Mouse (Mus musculus) hindlimb bud, embryonic 11.5 days (tissue): ENCODE results near the gene Plxna2.

Source experiments
- DNase-seq: peaks from one replicate; pipeline ENCODE4 v3.0.0-alpha.2; 2012; ENCODE audit warnings: low read depth, low spot score; ENCODE audit errors: extremely low spot score

Plxna2 gene

GRCm38 (mm10) chr1:194808681-194809080, 190.7 kb downstream of the Plxna2 start:
- DNase-seq = no peak

GRCm38 (mm10) chr1:194809600-194809999, 191.6 kb downstream of the Plxna2 start:
- no peak for DNase-seq

- DNase-seq = no peak
Observed at GRCm38 (mm10) chr1:194814187-194814586, 196.2 kb downstream of the Plxna2 start.

GRCm38 (mm10) chr1:194815547-194815946, 197.5 kb downstream of the Plxna2 start:
- no peak for DNase-seq

GRCm38 (mm10) chr1:194816913-194817312, 198.9 kb downstream of the Plxna2 start:
- DNase-seq = peak; percentile 50

- DNase-seq = no peak
Observed at GRCm38 (mm10) chr1:194820953-194821352, 202.9 kb downstream of the Plxna2 start.

GRCm38 (mm10) chr1:194821721-194822120, 203.7 kb downstream of the Plxna2 start:
- no peak for DNase-seq

GRCm38 (mm10) chr1:194828316-194828715, 210.3 kb downstream of the Plxna2 start:
- no peak for DNase-seq

GRCm38 (mm10) chr1:194835238-194835637, 217.2 kb downstream of the Plxna2 start:
- DNase-seq = no peak

GRCm38 (mm10) chr1:194836182-194836581, 218.2 kb downstream of the Plxna2 start:
- no peak for DNase-seq

- DNase-seq = no peak
Observed at GRCm38 (mm10) chr1:194836671-194837070, 218.7 kb downstream of the Plxna2 start.

GRCm38 (mm10) chr1:194839230-194839910, 221.4 kb downstream of the Plxna2 start:
- DNase-seq = no peak

GRCm38 (mm10) chr1:194843020-194843419, 225.0 kb downstream of the Plxna2 start:
- no peak for DNase-seq

- no peak for DNase-seq
Observed at GRCm38 (mm10) chr1:194847014-194847413, 229.0 kb downstream of the Plxna2 start.

- no peak for DNase-seq
Observed at GRCm38 (mm10) chr1:194851242-194852064, 233.4 kb downstream of the Plxna2 start.

- DNase-seq = no peak
Observed at GRCm38 (mm10) chr1:194852065-194852358, 234.0 kb downstream of the Plxna2 start.
